Mouse (Mus musculus) cerebellum, adult 2 months (tissue): ENCODE results near the gene Pkd1.

Experiments
- CTCF ChIP-seq: fragments of 200-500 bp; IDR thresholded peaks from 2 replicates; pipeline ENCODE4 v1.5.1; 2011; ENCODE audit warnings: low read depth, mild to moderate bottlenecking, control low read depth, low read length, moderate library complexity, borderline replicate concordance; ENCODE audit not compliant: insufficient read depth
- POLR2A ChIP-seq: fragments of 200-500 bp; IDR thresholded peaks from 2 replicates; pipeline ENCODE4 v1.6.1; 2011; ENCODE audit warnings: low read length, control low read depth, borderline replicate concordance; ENCODE audit not compliant: insufficient read depth

DNA sequence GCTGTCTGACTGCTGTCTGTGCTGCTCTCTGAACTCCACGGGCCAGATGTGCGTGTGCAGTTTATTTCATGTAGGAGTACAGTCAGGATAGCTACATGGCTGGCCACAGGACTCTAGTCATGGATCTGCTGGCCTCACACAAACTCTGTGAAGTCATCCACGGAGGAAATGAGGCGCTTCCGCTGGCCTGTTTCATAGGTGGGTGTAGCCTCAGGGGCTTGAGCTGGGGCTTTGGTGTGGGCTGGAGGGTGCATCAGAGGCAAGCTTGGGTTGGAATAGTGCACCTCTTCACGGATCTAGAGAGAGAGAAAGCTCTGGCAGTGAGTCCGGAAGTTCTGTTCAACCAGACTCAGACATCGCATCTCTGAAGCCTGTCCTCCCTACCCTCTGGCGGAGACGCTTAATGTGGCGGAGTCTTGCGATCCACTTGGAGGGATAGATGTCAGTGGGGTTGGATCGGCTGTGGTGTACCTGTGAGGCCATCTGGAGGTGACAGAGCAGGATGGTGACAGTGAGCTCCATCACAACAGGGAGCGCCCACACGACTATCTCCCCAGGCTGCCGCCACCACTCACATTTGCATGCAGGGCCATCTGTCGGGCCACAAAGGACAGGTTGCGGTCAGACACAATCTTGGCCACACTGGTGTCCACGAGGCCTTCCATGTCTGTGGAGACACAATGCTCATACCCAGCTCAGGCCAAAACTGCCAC, 47.0 kb downstream of the Pkd1 start:
- no peak for TF ChIP-seq POLR2A
- peak; percentile 39; the same call in 1 of the 2 replicates for TF ChIP-seq CTCF
